Mouse (Mus musculus) heart, postnatal 36 days (tissue): ENCODE data around the gene Hist1h2bf. TPM values are rescaled to one million over a fixed set of nuclear protein-coding genes. Genes with fewer than 3 reads are reported as not detected.
A peak's percentile ranks its signal among the peaks of the same experiment; 100 is the strongest.
"Not testable (repeated sequence)": the region's sequence is repeated elsewhere in the genome, so short reads cannot be mapped to it uniquely, and the experiment has no call there.

Source experiments
- DNase-seq, 2 experiments: peaks; one replicate each; pipeline ENCODE4 v3.0.0; 2021 to 2022
- intact Hi-C: fragments of 180-260 bp; cut with DNase I; formaldehyde crosslinking; loops from one replicate; pipeline ENCODE4 v1.15.1; 2025
- microRNA-seq, 2 experiments: library from miRNA; unstranded; fragments of <30 nt; microRNA quantifications; one replicate each; pipeline ENCODE4 v1.2.0; 2021; ENCODE audit warnings: borderline number of aligned reads in 2 of 2
- total RNA-seq, 2 experiments: library from RNA; stranded (reverse); gene quantifications; 2 replicates each; pipeline ENCODE4 v1.2.3; 2021

The Hist1h2bf gene
- total RNA-seq, 2 experiments from 2014 or later: 13.1 to 14.6 TPM

- intact Hi-C loops: loop anchor here (5.0 kb wide), 4 partner anchors 49 to 1491 kb away; partner anchors contain the start of genes Hist1h1t, Hist1h2ag, Hist1h2bj and Hist1h4c
- DNase-seq: not testable (repeated sequence)
Measured at GRCm38 (mm10) chr13:23533560-23534367, 40.2 kb downstream of the Hist1h2bf start, which contains the start of gene Hist1h2af. Hist1h2af (plus strand) TSS chr13:23533906.

- no peak for DNase-seq
- intact Hi-C loops: loop anchor here (5.0 kb wide), 4 partner anchors 50 to 1490 kb away; partner anchors contain the start of genes Hist1h1t, Hist1h2ag, Hist1h2bj and Hist1h4c
Measured at GRCm38 (mm10) chr13:23532262-23533075, 41.5 kb downstream of the Hist1h2bf start.

GRCm38 (mm10) chr13:23530901-23531875, 42.8 kb downstream of the Hist1h2bf start, which contains the start of gene Hist1h4h:
Hist1h4h (plus strand) TSS chr13:23531050.
- intact Hi-C loops: loop anchor here (1.0 to 5.0 kb wide), 5 partner anchors 12 to 1489 kb away; partner anchors contain the start of genes Hist1h1t, Hist1h2ag, Hist1h2bj and Hist1h4c
- DNase-seq: peak; percentile 93 to 96

GRCm38 (mm10) chr13:23530181-23530900, 43.7 kb downstream of the Hist1h2bf start:
- peak; percentile 71 to 75 for DNase-seq
- intact Hi-C loops: loop anchor here (1.0 to 5.0 kb wide), 5 partner anchors 11 to 1488 kb away; partner anchors contain the start of genes Hist1h1t, Hist1h2ag, Hist1h2bj and Hist1h4c

- intact Hi-C loops: loop anchor here (1.0 to 5.0 kb wide), 6 partner anchors 10 to 1817 kb away; partner anchors contain the start of genes Hist1h1t, Hist1h2ag, Hist1h2bj and Hist1h4c
- DNase-seq: no peak
Measured at GRCm38 (mm10) chr13:23529480-23530165, 44.4 kb downstream of the Hist1h2bf start.

GRCm38 (mm10) chr13:23529005-23529404, 45.0 kb downstream of the Hist1h2bf start:
- intact Hi-C loops: loop anchor here (5.0 kb wide), 1 partner anchor 1817 kb away; no protein-coding TSS in a partner anchor
- no peak for DNase-seq

GRCm38 (mm10) chr13:23526312-23526711, 47.7 kb downstream of the Hist1h2bf start:
- intact Hi-C loops: loop anchor here (5.0 kb wide), 1 partner anchor 1814 kb away; no protein-coding TSS in a partner anchor
- peak; percentile 92 to 94 for DNase-seq

GRCm38 (mm10) chr13:23525901-23526300, 48.1 kb downstream of the Hist1h2bf start:
- intact Hi-C loops: loop anchor here (5.0 kb wide), 1 partner anchor 1814 kb away; no protein-coding TSS in a partner anchor

GRCm38 (mm10) chr13:23524654-23525053, 49.3 kb downstream of the Hist1h2bf start:
- intact Hi-C loops: loop anchor here (5.0 kb wide), 2 partner anchors 73 to 1812 kb away; no protein-coding TSS in a partner anchor
- peak; percentile 76 to 83 for DNase-seq

More at GRCm38 (mm10) chr13:23525901-23526300, 48.1 kb downstream of the Hist1h2bf start:
- DNase-seq: no peak

GRCm38 (mm10) chr13:23523976-23524375, 50.0 kb downstream of the Hist1h2bf start:
- no peak for DNase-seq
- intact Hi-C loops: loop anchor here (5.0 kb wide), 1 partner anchor 73 kb away; no protein-coding TSS in a partner anchor

Small RNA genes within 50 kb of the gene (microRNA-seq; reads per million reads assigned to microRNA genes)
- gene Gm44297: 0 reads per million in 2 experiments
- 0 reads per million in 2 experiments for gene Gm44359
- 0 reads per million in 2 experiments for gene Gm44394

Other genes with a start within 250 kb of the Hist1h2bf start
- gene Zfp322a, start 205.0 kb downstream of the Hist1h2bf start, total RNA-seq: 10 to 100 TPM; 13.6 to 16.5 TPM
- gene Abt1, start 150.3 kb downstream of the Hist1h2bf start, total RNA-seq: 1 to 10 TPM; 4.3 TPM
- not detected for gene Btn1a1, start 108.3 kb downstream of the Hist1h2bf start, total RNA-seq
- gene Btn2a2, start 85.3 kb downstream of the Hist1h2bf start, total RNA-seq: not detected
- gene Hist1h4h, start 43.1 kb downstream of the Hist1h2bf start, total RNA-seq: 100 to 1,000 TPM; 268 to 283 TPM
- gene Hist1h2af, start 40.3 kb downstream of the Hist1h2bf start, total RNA-seq: 10 to 100 TPM; 14.1 to 19.0 TPM
- 1 to 10 TPM; 2.5 to 4.1 TPM for gene Hist1h3g, start 38.8 kb downstream of the Hist1h2bf start, total RNA-seq
- 1 to 10 TPM in 1 of 2 experiments, under 1 TPM in 1; 0.94 to 1.9 TPM for gene Hist1h2bh, start 30.8 kb downstream of the Hist1h2bf start, total RNA-seq
- 10 to 100 TPM in 1 of 2 experiments, 1 to 10 TPM in 1; 7.4 to 10.0 TPM for gene Hist1h3f, start 30.1 kb downstream of the Hist1h2bf start, total RNA-seq
- 10 to 100 TPM; 37.7 to 40.9 TPM for gene Hist1h4f, start 22.5 kb downstream of the Hist1h2bf start, total RNA-seq
- 1 to 10 TPM; 2.2 to 2.3 TPM for gene Hist1h1d, start 20.9 kb downstream of the Hist1h2bf start, total RNA-seq
- 10 to 100 TPM; 21.4 to 23.8 TPM for gene Hist1h3e, start 11.8 kb downstream of the Hist1h2bf start, total RNA-seq
- gene Hist1h2ae, start 3.0 kb downstream of the Hist1h2bf start, total RNA-seq: 1 to 10 TPM; 2.6 to 3.4 TPM
- gene Hist1h2bg, start 2.8 kb downstream of the Hist1h2bf start, total RNA-seq: 10 to 100 TPM; 38.1 to 41.0 TPM
- 1 to 10 TPM; 2.9 to 4.6 TPM for gene Hist1h2ad, start 185 bp upstream of the Hist1h2bf start, total RNA-seq
- 1 to 10 TPM; 3.1 to 4.8 TPM for gene Hist1h3d, start 1.6 kb upstream of the Hist1h2bf start, total RNA-seq
- 10 to 100 TPM; 61.5 to 67.6 TPM for gene Hist1h4d, start 7.4 kb upstream of the Hist1h2bf start, total RNA-seq
- 10 to 100 TPM in 1 of 2 experiments, 1 to 10 TPM in 1; 8.9 to 11.1 TPM for gene Hist1h2be, start 46.9 kb upstream of the Hist1h2bf start, total RNA-seq
- 10 to 100 TPM; 38.1 to 46.3 TPM for gene Hist1h1e, start 48.4 kb upstream of the Hist1h2bf start, total RNA-seq
- gene Hist1h2ac, start 109.8 kb upstream of the Hist1h2bf start, total RNA-seq: 1 to 10 TPM; 1.6 to 1.8 TPM
- gene Hist1h2bc, start 110.0 kb upstream of the Hist1h2bf start, total RNA-seq: 10 to 100 TPM; 64.4 to 75.8 TPM
- gene Hist1h1t, start 121.6 kb upstream of the Hist1h2bf start, total RNA-seq: not detected
- gene Hist1h4c, start 124.3 kb upstream of the Hist1h2bf start, total RNA-seq: 10 to 100 TPM; 51.7 to 59.6 TPM
- 10 to 100 TPM; 48.4 to 66.6 TPM for gene Hfe, start 136.7 kb upstream of the Hist1h2bf start, total RNA-seq
- gene Hist1h1c, start 164.6 kb upstream of the Hist1h2bf start, total RNA-seq: 100 to 1,000 TPM; 186 to 225 TPM
- gene Hist1h3c, start 171.4 kb upstream of the Hist1h2bf start, total RNA-seq: 1 to 10 TPM; 6.5 to 9.3 TPM
- gene Hist1h2bb, start 172.5 kb upstream of the Hist1h2bf start, total RNA-seq: 10 to 100 TPM in 1 of 2 experiments, 1 to 10 TPM in 1; 9.8 to 12.0 TPM
- gene Hist1h2ab, start 176.9 kb upstream of the Hist1h2bf start, total RNA-seq: 10 to 100 TPM; 11.9 to 16.8 TPM
- 10 to 100 TPM; 20.4 to 22.0 TPM for gene Hist1h3b, start 178.1 kb upstream of the Hist1h2bf start, total RNA-seq
- 10 to 100 TPM; 13.8 to 18.3 TPM for gene Hist1h4b, start 182.8 kb upstream of the Hist1h2bf start, total RNA-seq
- 10 to 100 TPM; 12.3 to 13.8 TPM for gene Hist1h4a, start 187.0 kb upstream of the Hist1h2bf start, total RNA-seq
- 10 to 100 TPM; 16.6 to 17.0 TPM for gene Hist1h3a, start 188.2 kb upstream of the Hist1h2bf start, total RNA-seq
- 1 to 10 TPM; 7.5 to 8.2 TPM for gene Hist1h1a, start 189.5 kb upstream of the Hist1h2bf start, total RNA-seq
- gene Trim38, start 195.7 kb upstream of the Hist1h2bf start, total RNA-seq: not detected
- not detected for gene Slc17a2, start 232.8 kb upstream of the Hist1h2bf start, total RNA-seq